Mouse (Mus musculus): Measurements from ENCODE around the gene Agrp. TPM values are rescaled to one million over a fixed set of nuclear protein-coding genes. Genes with fewer than 3 reads are reported as not detected.
"Not testable (repeated sequence)": the region's sequence is repeated elsewhere in the genome, so short reads cannot be mapped to it uniquely, and the experiment has no call there.

Gene Agrp
- polyA plus RNA-seq, 1 experiment from 2014 or later, result 0.64 TPM

DNA sequence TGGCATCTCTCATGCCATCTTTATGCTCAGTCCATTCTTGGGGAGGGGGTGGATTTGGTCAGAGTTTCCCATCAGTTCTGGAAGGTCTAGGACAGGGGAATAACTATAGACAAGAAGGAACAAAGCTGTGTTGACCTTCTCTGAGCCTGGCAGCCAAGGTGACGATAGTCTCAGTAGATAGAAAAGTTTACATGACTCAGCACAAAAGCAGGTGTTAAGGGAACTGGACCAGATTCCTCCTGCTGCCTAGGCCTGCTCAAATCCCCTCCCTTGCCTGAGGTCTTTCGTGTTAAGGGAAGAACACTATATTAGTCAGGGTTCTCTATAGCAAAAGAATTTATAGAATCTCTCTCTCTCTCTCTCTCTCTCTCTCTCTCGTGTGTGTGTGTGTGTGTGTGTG is 57.5 kb downstream of the Agrp start:
- no peak for DNase-seq (ENCODE audit: low spot score)
- H3K27ac ChIP-seq (replicated peaks), result no peak overlapping the region
- H3K4me1 ChIP-seq, result no peaks in the 10 kb centered on the region
- no peaks in the 10 kb centered on the region for H3K36me3 ChIP-seq (replicated peaks)
- 70% methylated on average over 3 of the region's 3 CpGs for WGBS
- H3K27me3 ChIP-seq (replicated peaks; ENCODE audit: low read depth, poor library complexity, severe bottlenecking), result no peaks in the 10 kb centered on the region
- H3K9me3 ChIP-seq, result no peaks in the 10 kb centered on the region
- H3K4me3 ChIP-seq, result no peak overlapping the region

- no peak overlapping the region for H3K4me3 ChIP-seq
- DNase-seq (ENCODE audit: low spot score), result no peak
- 79% methylated on average over 3 of the region's 3 CpGs for WGBS
Observed at GRCm38 (mm10) chr8:105575538-105575937, 61.7 kb downstream of the Agrp start.

DNA sequence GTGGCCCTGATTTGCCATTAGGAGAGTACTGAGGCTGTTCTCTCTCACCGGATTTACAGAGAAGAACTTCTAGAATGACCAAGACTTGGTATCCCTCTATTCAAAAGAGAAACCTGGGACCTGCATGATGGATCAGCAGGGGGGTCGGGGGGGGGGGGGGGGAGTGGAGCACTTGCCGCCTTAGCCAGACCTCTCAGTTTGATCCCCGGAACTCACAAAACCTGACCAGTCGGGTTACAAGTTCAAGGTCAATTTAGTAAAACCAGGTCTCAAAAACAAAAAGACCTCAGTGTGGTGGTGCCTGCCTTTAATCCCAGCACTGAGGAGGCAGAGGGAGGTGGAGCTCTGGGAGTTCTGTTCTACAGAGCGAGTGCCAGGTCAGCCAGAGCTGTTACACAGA is 62.5 kb downstream of the Agrp start:
- no peaks in the 10 kb centered on the region for H3K4me1 ChIP-seq
- no peak overlapping the region for H3K27ac ChIP-seq (replicated peaks)
- 44% methylated on average over 6 of the region's 6 CpGs for WGBS
- no peaks in the 10 kb centered on the region for H3K9me3 ChIP-seq
- no peak overlapping the region for H3K4me3 ChIP-seq
- DNase-seq (ENCODE audit: low spot score), result no peak
- H3K36me3 ChIP-seq (replicated peaks), result no peaks in the 10 kb centered on the region
- no peaks in the 10 kb centered on the region for H3K27me3 ChIP-seq (replicated peaks; ENCODE audit: low read depth, poor library complexity, severe bottlenecking)

More at GRCm38 (mm10) chr8:105575538-105575937, 61.7 kb downstream of the Agrp start:
- H3K27ac ChIP-seq (replicated peaks), result no peak overlapping the region
- H3K4me1 ChIP-seq, result no peaks in the 10 kb centered on the region
- H3K9me3 ChIP-seq, result no peaks in the 10 kb centered on the region
- H3K36me3 ChIP-seq (replicated peaks), result no peaks in the 10 kb centered on the region
- H3K27me3 ChIP-seq (replicated peaks; ENCODE audit: low read depth, poor library complexity, severe bottlenecking), result no peaks in the 10 kb centered on the region

DNA sequence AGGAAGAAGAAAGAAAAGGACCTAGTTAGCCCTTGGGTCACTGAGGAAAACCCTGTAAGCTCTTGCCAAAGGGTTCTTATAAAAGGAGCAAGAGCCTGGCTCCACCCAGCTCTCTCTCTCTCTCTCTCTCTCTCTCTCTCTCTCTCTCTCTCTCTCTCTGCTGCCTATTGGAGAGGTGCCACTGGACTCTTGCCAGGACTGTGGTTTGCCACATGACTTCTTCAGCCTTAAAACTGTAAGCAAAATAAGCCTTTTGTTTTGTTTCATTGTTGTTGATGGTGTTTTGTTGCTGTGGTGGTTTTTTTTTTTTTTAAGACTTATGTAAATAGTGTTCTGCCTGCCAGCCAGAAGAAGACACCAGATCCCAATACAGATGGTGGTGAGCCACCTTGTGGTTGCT is 63.8 kb downstream of the Agrp start:
- H3K27ac ChIP-seq (replicated peaks), result no peak overlapping the region
- no peaks in the 10 kb centered on the region for H3K36me3 ChIP-seq (replicated peaks)
- no peaks in the 10 kb centered on the region for H3K9me3 ChIP-seq
- no peak overlapping the region for H3K4me3 ChIP-seq
- no peak for DNase-seq (ENCODE audit: low spot score)
- no peaks in the 10 kb centered on the region for H3K4me1 ChIP-seq
- H3K27me3 ChIP-seq (replicated peaks; ENCODE audit: low read depth, poor library complexity, severe bottlenecking), result no peaks in the 10 kb centered on the region

- no peak overlapping the region for H3K27ac ChIP-seq (replicated peaks)
- H3K4me1 ChIP-seq, result peaks cover 6% of the 10 kb centered on the region
- peaks cover 9% of the 10 kb centered on the region for H3K27me3 ChIP-seq (replicated peaks; ENCODE audit: low read depth, poor library complexity, severe bottlenecking)
- DNase-seq (ENCODE audit: low spot score), result no peak
- no peak overlapping the region for H3K4me3 ChIP-seq
- WGBS, result 92% methylated on average over 9 of the region's 9 CpGs
- H3K9me3 ChIP-seq, result no peaks in the 10 kb centered on the region
- H3K36me3 ChIP-seq (replicated peaks), result no peaks in the 10 kb centered on the region
Observed at GRCm38 (mm10) chr8:105571810-105572209, 65.4 kb downstream of the Agrp start.

- Histone ChIP-seq H3K27me3 (replicated peaks; ENCODE audit: low read depth, poor library complexity, severe bottlenecking) (peaks cover 11% of the 10 kb centered on the region), H3K9me3 (no peaks in the 10 kb centered on the region), H3K4me3 (peak overlapping the region; percentile 94), H3K4me1 (peaks cover 23% of the 10 kb centered on the region), H3K36me3 (replicated peaks) (no peaks in the 10 kb centered on the region), H3K27ac (replicated peaks) (peak overlapping the region; percentile 85)
- WGBS, result 25% methylated on average over 27 of the region's 27 CpGs
- peak; percentile 41 for DNase-seq (ENCODE audit: low spot score)
Observed at GRCm38 (mm10) chr8:105566703-105567595, 70.2 kb downstream of the Agrp start.

GRCm38 (mm10) chr8:105565952-105566702 is 71.1 kb downstream of the Agrp start, which contains the start of gene Atp6v0d1:
TSS of gene Atp6v0d1 (minus strand) at chr8:105566047.
- DNase-seq (ENCODE audit: low spot score), result peak; percentile 100
- peak within 1 kb of the TSS; percentile 94 for H3K4me3 ChIP-seq
- peaks cover 11% of the 10 kb centered on the region for H3K27me3 ChIP-seq (replicated peaks; ENCODE audit: low read depth, poor library complexity, severe bottlenecking)
- 4% methylated on average over 53 of the region's 53 CpGs for WGBS
- no peaks in the 10 kb centered on the region for H3K9me3 ChIP-seq
- no peaks in the 10 kb centered on the region for H3K36me3 ChIP-seq (replicated peaks)
- peaks cover 23% of the 10 kb centered on the region for H3K4me1 ChIP-seq
- peak within 1 kb of the TSS; percentile 85 for H3K27ac ChIP-seq (replicated peaks)

DNA sequence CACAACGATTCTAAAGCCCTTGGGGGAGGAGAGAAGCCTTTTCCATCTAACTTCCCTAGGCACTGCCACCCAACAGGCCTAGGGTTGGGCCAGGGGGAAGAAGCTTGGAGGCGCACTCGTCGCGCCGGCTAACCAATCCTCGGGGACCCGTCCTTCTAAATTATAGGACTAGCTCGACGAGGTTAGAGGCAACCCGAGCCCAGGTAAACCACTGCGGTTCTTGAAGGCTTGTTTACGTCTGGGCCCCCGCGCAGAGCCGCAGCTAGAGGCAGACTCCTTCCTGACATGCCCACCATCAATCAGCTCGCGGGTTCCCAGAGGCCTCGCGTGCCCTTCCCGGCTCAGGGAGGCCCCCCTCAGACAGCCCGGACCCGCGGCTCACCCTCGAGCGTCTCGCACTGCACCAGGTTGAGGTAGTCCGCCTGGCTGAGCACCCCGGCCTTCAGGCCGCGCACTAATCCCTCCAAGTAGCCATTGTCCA is 71.8 kb downstream of the Agrp start:
- no peak for DNase-seq (ENCODE audit: low spot score)
- under 1% methylated on average over 31 of the region's 31 CpGs for WGBS
- H3K27ac ChIP-seq (replicated peaks), result peak overlapping the region; percentile 85

GRCm38 (mm10) chr8:105564573-105565229 is 72.5 kb downstream of the Agrp start:
- not testable (repeated sequence) for H3K27ac ChIP-seq (replicated peaks)

More for the DNA sequence above, 71.8 kb downstream of the Agrp start:
- Histone ChIP-seq H3K4me1 (peaks cover 23% of the 10 kb centered on the region), H3K4me3 (peak overlapping the region; percentile 94), H3K36me3 (replicated peaks) (no peaks in the 10 kb centered on the region), H3K9me3 (no peaks in the 10 kb centered on the region), H3K27me3 (replicated peaks; ENCODE audit: low read depth, poor library complexity, severe bottlenecking) (peaks cover 11% of the 10 kb centered on the region)

DNA sequence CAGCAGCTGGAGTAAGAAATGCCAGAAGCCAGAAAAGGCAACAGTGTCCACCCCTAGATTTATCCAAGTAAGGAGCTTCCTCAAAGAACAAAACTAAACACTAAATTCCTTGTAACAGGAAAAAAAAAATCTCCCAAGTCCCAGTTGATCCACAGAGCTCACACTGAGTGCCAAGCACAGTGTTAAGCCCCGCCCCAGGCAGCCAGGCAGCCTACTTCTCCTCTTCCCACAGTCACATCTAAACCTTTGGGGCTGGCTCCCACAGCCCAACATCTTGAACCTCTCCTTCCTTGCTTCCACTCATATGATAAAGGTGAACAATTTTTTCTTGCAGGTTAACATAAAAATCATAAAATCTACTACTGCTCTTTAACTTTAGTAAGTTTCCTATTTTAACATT is 73.3 kb downstream of the Agrp start:
- Histone ChIP-seq H3K36me3 (replicated peaks) (no peaks in the 10 kb centered on the region), H3K4me3 (no peak overlapping the region), H3K27ac (replicated peaks) (no peak overlapping the region), H3K9me3 (no peaks in the 10 kb centered on the region), H3K4me1 (peaks cover 23% of the 10 kb centered on the region), H3K27me3 (replicated peaks; ENCODE audit: low read depth, poor library complexity, severe bottlenecking) (peaks cover 11% of the 10 kb centered on the region)
- DNase-seq (ENCODE audit: low spot score), result no peak
- 77% methylated on average over 1 of the region's 1 CpGs for WGBS

More at GRCm38 (mm10) chr8:105564573-105565229, 72.5 kb downstream of the Agrp start:
- Histone ChIP-seq H3K4me1 (peaks cover 23% of the 10 kb centered on the region), H3K27me3 (replicated peaks; ENCODE audit: low read depth, poor library complexity, severe bottlenecking) (peaks cover 11% of the 10 kb centered on the region), H3K4me3 (peak overlapping the region; percentile 94)
- DNase-seq (ENCODE audit: low spot score); H3K36me3 ChIP-seq (replicated peaks); H3K9me3 ChIP-seq: not testable (repeated sequence)
- WGBS, result 86% methylated on average over 9 of the region's 9 CpGs

GRCm38 (mm10) chr8:105562863-105563262 is 74.3 kb downstream of the Agrp start:
- H3K27me3 ChIP-seq (replicated peaks; ENCODE audit: low read depth, poor library complexity, severe bottlenecking), result peaks cover 11% of the 10 kb centered on the region
- 90% methylated on average over 3 of the region's 3 CpGs for WGBS
- no peak overlapping the region for H3K4me3 ChIP-seq
- H3K4me1 ChIP-seq, result peaks cover 23% of the 10 kb centered on the region
- H3K36me3 ChIP-seq (replicated peaks), result no peaks in the 10 kb centered on the region
- H3K9me3 ChIP-seq, result no peaks in the 10 kb centered on the region
- H3K27ac ChIP-seq (replicated peaks), result no peak overlapping the region
- no peak for DNase-seq (ENCODE audit: low spot score)

- Histone ChIP-seq H3K27ac (replicated peaks) (no peak overlapping the region), H3K36me3 (replicated peaks) (no peaks in the 10 kb centered on the region), H3K4me1 (peaks cover 3% of the 10 kb centered on the region; the same call in 1 of the 2 replicates), H3K27me3 (replicated peaks; ENCODE audit: low read depth, poor library complexity, severe bottlenecking) (no peaks in the 10 kb centered on the region), H3K4me3 (no peak overlapping the region), H3K9me3 (no peaks in the 10 kb centered on the region)
- WGBS, result 73% methylated on average over 3 of the region's 3 CpGs
- no peak for DNase-seq (ENCODE audit: low spot score)
Observed at GRCm38 (mm10) chr8:105555230-105555629, 82.0 kb downstream of the Agrp start.
